Mouse (Mus musculus): ENCODE results near the gene Ankrd61. TPM values are rescaled to one million over a fixed set of nuclear protein-coding genes. Genes with fewer than 3 reads are reported as not detected.

The Ankrd61 gene
- 0.21 TPM for polyA plus RNA-seq (2015; fragmentation: Illumina TruSeq; extraction: RNeasy Lipid Tissue Mini Kit (QIAGEN cat#74804); ENCODE audit: insufficient read depth, low replicate concordance)

DNA sequence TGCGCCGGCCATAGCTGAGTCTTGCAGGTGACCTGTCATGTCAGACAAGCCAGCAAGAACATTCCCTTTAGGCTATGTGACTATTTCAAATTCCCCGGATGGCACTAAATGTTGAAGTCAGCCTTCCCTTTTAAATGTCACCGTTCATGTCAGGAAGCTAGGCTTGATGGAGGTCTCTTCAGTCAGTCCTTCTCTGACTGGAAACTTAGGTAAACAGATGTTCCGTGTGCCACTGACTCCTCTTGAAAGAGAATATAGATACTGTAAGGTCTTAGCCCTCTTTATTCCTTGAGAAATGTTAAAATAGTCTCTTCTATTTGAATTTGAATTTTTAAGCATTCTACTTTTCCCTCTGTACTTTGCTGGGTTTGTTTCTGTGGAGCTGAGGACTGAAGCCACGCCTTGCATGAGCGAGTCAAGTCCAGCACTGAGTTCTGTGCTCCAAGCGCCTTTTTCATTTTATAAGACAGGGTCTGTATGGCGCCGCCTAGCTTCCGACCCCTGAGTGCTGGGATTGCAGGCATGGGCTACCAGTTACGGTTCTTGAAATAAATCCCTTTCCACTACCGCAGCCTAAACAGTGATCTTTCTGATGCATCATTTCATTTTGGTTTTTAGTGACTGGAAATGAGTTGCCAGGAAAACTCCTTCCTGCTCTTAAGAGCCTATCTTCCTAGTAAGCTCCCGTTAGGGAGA is at the start of gene Ankrd61:
TSS of gene Ankrd61 (minus strand) at position 51 of the 696 bp plus-strand sequence.

DNA sequence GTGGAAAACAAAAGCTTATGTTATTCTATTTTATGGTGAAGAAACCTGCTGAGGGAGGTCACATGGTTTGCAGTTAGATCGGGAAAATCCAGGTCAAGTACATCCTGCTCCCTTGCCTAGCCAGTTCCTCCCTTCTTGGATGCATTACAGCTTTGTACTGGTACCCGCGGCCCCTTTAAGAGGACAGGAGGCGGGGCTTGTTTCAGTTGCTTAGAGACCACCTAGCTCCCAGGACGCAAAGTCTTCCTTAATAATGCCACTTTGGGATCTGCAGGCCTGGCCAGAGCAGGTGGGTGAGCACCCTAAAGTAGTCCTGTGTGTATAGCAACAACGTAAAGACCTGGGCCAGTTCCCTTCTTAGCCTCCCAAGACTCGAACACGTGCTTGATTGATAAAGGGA is 35.3 kb upstream of the Ankrd61 start, which contains the start of gene Rsph10b:
TSS of gene Rsph10b (plus strand) at position 205 of the 400 bp plus-strand sequence.

DNA sequence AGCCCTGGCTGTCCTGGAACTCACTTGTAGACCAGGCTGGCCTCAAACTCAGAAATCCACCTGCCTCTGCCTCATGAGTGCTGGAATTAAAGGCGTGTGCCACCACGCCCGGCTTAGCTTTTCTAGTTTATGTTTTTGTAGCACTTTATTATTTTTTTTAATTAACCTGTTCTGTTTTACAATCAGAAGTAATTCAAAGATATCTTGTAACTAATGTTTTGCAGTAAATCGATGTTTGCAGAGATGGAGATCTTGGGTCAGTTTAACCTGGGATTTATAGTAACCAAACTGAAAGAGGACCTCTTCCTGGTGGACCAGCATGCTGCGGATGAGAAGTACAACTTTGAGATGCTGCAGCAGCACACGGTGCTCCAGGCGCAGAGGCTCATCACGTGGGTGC is 30.4 kb upstream of the Ankrd61 start, which contains the start of gene Gm42421:
TSS of gene Gm42421 (plus strand) at position 301 of the 400 bp plus-strand sequence.

DNA sequence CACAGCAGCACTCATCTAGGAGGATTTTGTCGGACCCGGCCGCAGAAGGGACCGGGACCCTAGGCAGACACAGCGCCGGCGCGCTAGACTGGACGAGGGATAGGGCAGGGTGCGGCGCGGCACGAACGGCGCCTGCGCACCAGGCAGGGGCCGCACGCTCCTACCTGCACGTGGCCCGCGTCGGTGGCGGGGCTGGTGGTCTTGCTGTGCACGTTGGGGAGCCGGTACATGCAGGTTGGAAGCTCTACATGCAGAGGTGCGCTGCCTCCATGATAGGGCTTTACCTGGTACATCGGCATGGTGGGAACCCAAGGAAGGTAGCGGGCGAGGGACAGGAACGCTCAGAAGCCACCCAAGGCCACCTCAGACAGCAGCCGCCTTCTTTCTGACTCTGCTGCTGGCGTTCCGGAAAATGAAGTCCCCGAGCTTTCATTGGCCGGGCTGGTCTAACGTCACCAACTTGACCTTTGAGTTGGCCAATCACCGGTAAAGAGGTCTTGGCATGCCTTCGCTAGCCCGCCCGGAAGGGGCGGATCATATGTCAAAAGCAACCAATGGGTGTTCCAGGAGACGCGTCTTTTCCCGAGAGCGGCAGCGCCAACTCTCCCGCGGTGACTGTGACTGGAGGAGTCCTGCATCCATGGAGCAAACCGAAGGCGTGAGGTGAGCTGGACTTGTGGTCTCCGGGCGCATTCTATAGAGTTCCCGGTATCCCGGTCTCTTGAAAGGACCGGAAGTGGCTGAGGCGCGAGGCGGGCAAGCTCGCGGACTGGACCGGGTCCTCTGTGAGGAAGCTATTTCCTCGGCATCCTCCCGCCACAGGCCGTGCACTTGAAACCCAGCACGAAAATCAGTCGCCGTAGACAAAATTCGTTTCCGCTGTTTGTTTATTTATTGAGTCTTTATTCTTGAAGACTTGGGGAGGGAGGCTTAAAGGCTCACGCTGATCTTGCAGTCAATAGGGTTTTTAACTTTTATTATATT is 12.2 kb upstream of the Ankrd61 start, which contains the start of the genes Aimp2 and Pms2:
TSS of gene Aimp2 (minus strand) at position 431 of the 984 bp plus-strand sequence.
TSS of gene Pms2 (plus strand) at position 548 of the 984 bp plus-strand sequence.

Other genes with a start within 250 kb of the Ankrd61 start
- gene Usp42, start 165.4 kb downstream of the Ankrd61 start, polyA plus RNA-seq (2015; fragmentation: Illumina TruSeq; extraction: RNeasy Lipid Tissue Mini Kit (QIAGEN cat#74804); ENCODE audit: insufficient read depth, low replicate concordance) = 15.0 TPM
- gene Eif2ak1, start 79.9 kb downstream of the Ankrd61 start, polyA plus RNA-seq (2015; fragmentation: Illumina TruSeq; extraction: RNeasy Lipid Tissue Mini Kit (QIAGEN cat#74804); ENCODE audit: insufficient read depth, low replicate concordance) = 48.0 TPM
- gene Aimp2, start 12.2 kb upstream of the Ankrd61 start, polyA plus RNA-seq (2015; fragmentation: Illumina TruSeq; extraction: RNeasy Lipid Tissue Mini Kit (QIAGEN cat#74804); ENCODE audit: insufficient read depth, low replicate concordance) = 27.0 TPM
- gene Pms2, start 12.3 kb upstream of the Ankrd61 start, polyA plus RNA-seq (2015; fragmentation: Illumina TruSeq; extraction: RNeasy Lipid Tissue Mini Kit (QIAGEN cat#74804); ENCODE audit: insufficient read depth, low replicate concordance) = 25.8 TPM
- 1.9 TPM for gene Gm42421, start 30.5 kb upstream of the Ankrd61 start, polyA plus RNA-seq (2015; fragmentation: Illumina TruSeq; extraction: RNeasy Lipid Tissue Mini Kit (QIAGEN cat#74804); ENCODE audit: insufficient read depth, low replicate concordance)
- 1.9 TPM for gene Rsph10b, start 35.4 kb upstream of the Ankrd61 start, polyA plus RNA-seq (2015; fragmentation: Illumina TruSeq; extraction: RNeasy Lipid Tissue Mini Kit (QIAGEN cat#74804); ENCODE audit: insufficient read depth, low replicate concordance)
- gene Ccz1, start 117.2 kb upstream of the Ankrd61 start, polyA plus RNA-seq (2015; fragmentation: Illumina TruSeq; extraction: RNeasy Lipid Tissue Mini Kit (QIAGEN cat#74804); ENCODE audit: insufficient read depth, low replicate concordance) = 93.1 TPM
- not detected for gene Ocm, start 129.0 kb upstream of the Ankrd61 start, polyA plus RNA-seq (2015; fragmentation: Illumina TruSeq; extraction: RNeasy Lipid Tissue Mini Kit (QIAGEN cat#74804); ENCODE audit: insufficient read depth, low replicate concordance)
- 18.0 TPM for gene Lmtk2, start 202.8 kb upstream of the Ankrd61 start, polyA plus RNA-seq (2015; fragmentation: Illumina TruSeq; extraction: RNeasy Lipid Tissue Mini Kit (QIAGEN cat#74804); ENCODE audit: insufficient read depth, low replicate concordance)